Mouse (Mus musculus) olfactory bulb, adult 2 months (tissue): ENCODE results near the gene Tmem37. TPM values are rescaled to one million over a fixed set of nuclear protein-coding genes. Genes with fewer than 3 reads are reported as not detected.

Experiments
- H3K27ac ChIP-seq: fragments of 200-500 bp; 2 replicates; pipeline ENCODE4 v1.5.1; 2012; ENCODE audit warnings: low read depth, low read length; ENCODE audit not compliant: insufficient read depth
- H3K4me1 ChIP-seq: fragments of 200-500 bp; 2 replicates; pipeline ENCODE4 v1.6.1; 2012; ENCODE audit warnings: low read length; ENCODE audit not compliant: control insufficient read depth, insufficient read depth
- H3K4me3 ChIP-seq: fragments of 200-500 bp; 2 replicates; pipeline ENCODE4 v1.5.1; 2012; ENCODE audit warnings: mild to moderate bottlenecking, low read depth, low read length, moderate library complexity; ENCODE audit not compliant: insufficient read depth
- CTCF ChIP-seq: fragments of 200-500 bp; IDR thresholded peaks from 2 replicates; pipeline ENCODE4 v1.5.1; 2012; ENCODE audit warnings: low read depth, mild to moderate bottlenecking, low read length, moderate library complexity; ENCODE audit not compliant: insufficient read depth
- POLR2A ChIP-seq: fragments of 200-500 bp; IDR thresholded peaks from 2 replicates; pipeline ENCODE4 v1.6.1; 2012; ENCODE audit warnings: mild to moderate bottlenecking, low read depth, low read length, moderate library complexity; ENCODE audit not compliant: insufficient read depth
- WGBS: fragments of 180-500 bp; shearing (Covaris S2); methylation state at CpG from one replicate; pipeline ENCODE4 v1.1.7; 2018; 5-methylcytosine and 5-hydroxymethylcytosine counted together
- polyA plus RNA-seq: library from polyadenylated mRNA; stranded (reverse); fragments of >200 nt; gene quantifications from 2 replicates; pipeline ENCODE4 v1.2.4, GENCODE M21; 2012; ENCODE audit warnings: low replicate concordance; ENCODE audit not compliant: missing spikeins, insufficient read depth, insufficient read length

Tmem37 gene
- polyA plus RNA-seq, 1 experiment = not detected

DNA sequence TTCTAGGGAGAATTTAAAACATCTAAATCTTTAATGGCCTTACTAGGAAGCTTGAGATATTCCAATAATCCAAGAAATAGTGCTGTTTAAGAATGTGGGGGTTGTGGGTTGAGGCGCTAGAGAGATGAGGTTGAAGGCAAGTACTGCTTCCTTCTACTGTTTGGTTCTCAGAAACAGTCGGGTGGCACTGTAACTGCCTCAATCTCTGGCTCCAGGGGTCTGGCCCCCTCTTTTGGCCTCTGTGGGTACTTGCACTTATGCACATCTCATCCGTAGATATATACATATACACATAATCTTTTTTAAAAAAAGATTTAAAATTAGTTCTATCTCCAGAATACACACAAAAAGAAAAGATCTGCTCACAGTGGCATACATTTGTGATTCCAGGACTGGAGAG lies 55.0 kb downstream of the Tmem37 start:
- TF ChIP-seq POLR2A (no peak), CTCF (no peak)
- 57% methylated on average over 3 of the region's 3 CpGs for WGBS
- Histone ChIP-seq H3K4me3 (no peak overlapping the region), H3K27ac (no peak overlapping the region), H3K4me1 (no peaks in the 10 kb centered on the region)

Other genes starting within 250 kb of the Tmem37 start
- 271 TPM in 1 of 2 replicates, not detected in the other for gene Ptpn4, start 236.5 kb downstream of the Tmem37 start, polyA plus RNA-seq
- gene Tmem177, start 160.9 kb downstream of the Tmem37 start, polyA plus RNA-seq = not detected in 2 replicates
- not detected in 2 replicates for gene Cfap221, start 76.8 kb downstream of the Tmem37 start, polyA plus RNA-seq
- gene Sctr, start 67.2 kb downstream of the Tmem37 start, polyA plus RNA-seq = not detected in 2 replicates
- not detected in 2 replicates for gene Dbi, start 47.0 kb upstream of the Tmem37 start, polyA plus RNA-seq
- gene 3110009E18Rik, start 47.1 kb upstream of the Tmem37 start, polyA plus RNA-seq = not detected in 2 replicates
- gene Steap3, start 198.6 kb upstream of the Tmem37 start, polyA plus RNA-seq = not detected in 2 replicates